Mouse (Mus musculus) E14TG2a.4 (cell line): Measurements from ENCODE around the gene Erg.
A peak's percentile ranks its signal among the peaks of the same experiment; 100 is the strongest.

Experiments
- H3K27me3 ChIP-seq: 2 replicates; pipeline ENCODE4 v1.6.1; 2014; ENCODE audit warnings: low read length, control low read depth; ENCODE audit not compliant: insufficient read depth
- H3K36me3 ChIP-seq: 2 replicates; pipeline ENCODE4 v1.6.1; 2014; ENCODE audit warnings: low read length, control low read depth; ENCODE audit not compliant: insufficient read depth
- H3K4me1 ChIP-seq: replicated peaks from 2 replicates; pipeline ENCODE4 v1.6.1; 2014; ENCODE audit warnings: low read depth, low read length, control low read depth
- H3K4me3 ChIP-seq: replicated peaks from 2 replicates; pipeline ENCODE4 v1.5.1; 2014; ENCODE audit warnings: mild to moderate bottlenecking, low read length
- H3K9me3 ChIP-seq: 2 replicates; pipeline ENCODE4 v1.6.1; 2014; ENCODE audit warnings: low read length, control low read depth
- CTCF ChIP-seq: conservative IDR thresholded peaks from 2 replicates; pipeline ENCODE4 v1.5.1; 2014; ENCODE audit warnings: low read length
- NANOG ChIP-seq: IDR thresholded peaks from 2 replicates; pipeline ENCODE4 v1.6.1; 2014; ENCODE audit warnings: borderline replicate concordance, low read length, mixed read lengths
- POU5F1 ChIP-seq: IDR thresholded peaks from 2 replicates; pipeline ENCODE4 v1.6.1; 2014; ENCODE audit warnings: low read length, borderline replicate concordance

Erg gene

DNA sequence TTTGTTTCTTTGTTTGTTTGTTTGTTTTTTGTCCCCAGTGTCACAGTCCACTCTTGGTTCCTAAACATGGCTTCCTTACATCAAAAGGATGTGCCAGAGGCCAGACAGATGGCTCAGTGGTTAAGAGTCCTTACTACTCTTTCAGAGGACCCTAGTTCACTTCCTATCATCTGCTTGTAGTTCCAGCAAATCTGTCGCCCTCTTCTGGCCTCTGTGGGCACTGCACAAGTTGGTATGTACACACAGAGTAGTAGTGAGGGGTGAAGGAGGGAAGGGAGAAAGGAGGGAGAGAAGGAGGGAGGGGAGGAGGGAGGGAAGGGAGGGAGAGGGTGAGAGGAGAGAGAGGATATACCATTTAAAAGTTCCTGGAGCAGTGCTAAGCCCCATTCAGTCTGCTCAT lies 15.8 kb downstream of the Erg start:
- TF ChIP-seq POU5F1 (no peak), CTCF (peak; percentile 72), NANOG (no peak)
- H3K4me1 ChIP-seq, result peaks cover 21% of the 10 kb centered on the region
- no peaks in the 10 kb centered on the region for H3K36me3 ChIP-seq
- no peak overlapping the region for H3K4me3 ChIP-seq
- H3K9me3 ChIP-seq, result no peaks in the 10 kb centered on the region
- H3K27me3 ChIP-seq, result 0 out of 2 replicates have a peak, but pooled peaks cover 4% of the 10 kb centered on the region

- Histone ChIP-seq H3K4me1 (no peaks in the 10 kb centered on the region; the same call in 1 of the 2 replicates), H3K9me3 (peaks cover 11% of the 10 kb centered on the region), H3K27me3 (peaks cover 28% of the 10 kb centered on the region), H3K36me3 (no peaks in the 10 kb centered on the region), H3K4me3 (no peak overlapping the region)
- no peak for TF ChIP-seq NANOG
- no peak for TF ChIP-seq POU5F1
- TF ChIP-seq CTCF, result no peak
Measured at GRCm38 (mm10) chr16:95556834-95557233, 29.6 kb downstream of the Erg start.

DNA sequence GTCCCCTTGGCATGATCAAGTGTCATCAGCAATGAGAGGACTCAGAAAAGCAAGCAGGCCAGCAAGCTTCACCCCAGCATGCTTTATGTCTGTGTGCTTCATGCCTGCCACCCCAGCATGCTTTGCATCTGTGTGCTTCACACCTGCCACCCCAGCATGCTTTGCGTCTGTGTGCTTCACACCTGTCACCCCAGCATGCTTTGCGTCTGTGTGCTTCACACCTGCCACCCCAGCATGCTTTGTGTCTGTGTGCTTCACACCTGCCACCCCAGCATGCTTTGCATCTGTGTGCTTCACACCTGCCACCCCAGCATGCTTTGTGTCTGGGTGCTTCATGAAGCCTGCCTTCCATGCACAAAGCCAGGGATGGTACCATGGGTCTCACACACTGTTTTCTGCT lies 33.3 kb downstream of the Erg start:
- peaks cover 11% of the 10 kb centered on the region for H3K9me3 ChIP-seq
- H3K4me1 ChIP-seq, result peaks cover 18% of the 10 kb centered on the region
- H3K4me3 ChIP-seq, result no peak overlapping the region
- H3K36me3 ChIP-seq, result no peaks in the 10 kb centered on the region
- peaks cover 25% of the 10 kb centered on the region for H3K27me3 ChIP-seq
- TF ChIP-seq POU5F1 (no peak), CTCF (no peak), NANOG (no peak)

DNA sequence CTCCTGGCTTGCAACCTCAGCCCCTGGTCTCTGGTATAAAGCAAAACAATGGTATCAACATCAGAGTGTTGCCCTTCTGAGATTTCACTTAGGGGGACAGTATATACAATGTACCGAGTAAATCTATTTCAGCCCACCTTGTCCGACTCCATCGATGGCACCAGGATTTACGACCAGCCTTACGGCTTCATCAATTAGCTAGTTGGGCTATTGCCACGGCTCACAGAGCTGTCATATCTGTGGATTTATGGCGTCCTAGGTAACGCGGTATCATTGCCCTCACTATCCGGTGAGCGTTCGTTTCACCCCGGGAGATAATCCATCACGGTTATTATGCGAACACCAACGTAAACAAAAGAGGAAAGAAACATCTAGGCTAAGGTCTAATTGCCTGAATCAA lies 33.9 kb downstream of the Erg start:
- peaks cover 25% of the 10 kb centered on the region for H3K27me3 ChIP-seq
- peaks cover 11% of the 10 kb centered on the region for H3K9me3 ChIP-seq
- TF ChIP-seq CTCF (no peak), POU5F1 (no peak), NANOG (no peak)
- H3K4me1 ChIP-seq, result peaks cover 18% of the 10 kb centered on the region
- H3K4me3 ChIP-seq, result no peak overlapping the region
- H3K36me3 ChIP-seq, result no peaks in the 10 kb centered on the region

DNA sequence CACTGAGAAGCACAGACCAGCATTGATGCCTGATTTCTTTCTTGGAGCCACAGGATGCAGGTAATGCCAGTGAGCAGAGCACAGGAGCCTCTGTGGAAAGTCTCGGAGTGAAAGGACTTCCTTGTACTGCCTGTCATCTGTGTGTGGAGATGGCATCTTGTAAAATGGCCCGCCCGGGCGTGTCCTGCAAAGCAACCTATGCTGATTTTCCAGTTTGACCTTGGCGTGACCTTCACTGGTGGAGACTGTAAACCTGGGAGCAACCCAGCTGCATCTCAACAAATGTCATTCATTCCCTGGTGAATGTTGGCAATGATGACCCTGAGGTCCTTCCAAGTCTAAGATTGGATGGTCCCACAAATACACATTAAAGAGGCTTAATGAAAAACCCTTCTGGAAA lies 35.9 kb downstream of the Erg start:
- no peaks in the 10 kb centered on the region for H3K36me3 ChIP-seq
- H3K9me3 ChIP-seq, result peaks cover 11% of the 10 kb centered on the region
- TF ChIP-seq POU5F1 (no peak), NANOG (no peak), CTCF (no peak)
- H3K27me3 ChIP-seq, result peaks cover 22% of the 10 kb centered on the region
- 0 out of 2 replicates have a peak overlapping the region, but pooled peaks have one; percentile 13 for H3K4me3 ChIP-seq
- H3K4me1 ChIP-seq, result peaks cover 25% of the 10 kb centered on the region

DNA sequence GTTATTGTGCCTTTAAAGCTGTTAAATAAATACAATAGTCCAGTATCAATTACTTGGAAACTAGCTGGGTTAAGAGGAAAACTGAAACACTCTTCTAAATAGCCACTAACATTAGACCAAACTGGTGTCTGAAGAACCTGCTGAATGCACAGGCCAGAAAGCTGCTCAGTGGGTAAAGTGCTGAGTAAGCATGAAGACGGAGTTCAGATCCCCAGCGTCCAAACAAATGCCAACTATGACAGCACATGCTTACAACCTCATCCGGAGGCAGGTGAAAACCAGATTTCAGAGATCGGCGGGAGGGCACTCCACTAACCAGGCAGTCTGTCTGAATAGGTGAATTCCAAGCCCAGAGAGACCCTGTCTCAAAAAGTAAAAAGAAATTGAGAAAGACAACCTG lies 41.6 kb downstream of the Erg start:
- no peaks in the 10 kb centered on the region for H3K36me3 ChIP-seq
- H3K4me1 ChIP-seq, result peaks cover 35% of the 10 kb centered on the region
- no peak for TF ChIP-seq POU5F1
- TF ChIP-seq CTCF, result no peak
- TF ChIP-seq NANOG, result no peak
- no peak overlapping the region for H3K4me3 ChIP-seq
- no peaks in the 10 kb centered on the region for H3K27me3 ChIP-seq
- peaks cover 4% of the 10 kb centered on the region; the same call in 1 of the 2 replicates for H3K9me3 ChIP-seq

DNA sequence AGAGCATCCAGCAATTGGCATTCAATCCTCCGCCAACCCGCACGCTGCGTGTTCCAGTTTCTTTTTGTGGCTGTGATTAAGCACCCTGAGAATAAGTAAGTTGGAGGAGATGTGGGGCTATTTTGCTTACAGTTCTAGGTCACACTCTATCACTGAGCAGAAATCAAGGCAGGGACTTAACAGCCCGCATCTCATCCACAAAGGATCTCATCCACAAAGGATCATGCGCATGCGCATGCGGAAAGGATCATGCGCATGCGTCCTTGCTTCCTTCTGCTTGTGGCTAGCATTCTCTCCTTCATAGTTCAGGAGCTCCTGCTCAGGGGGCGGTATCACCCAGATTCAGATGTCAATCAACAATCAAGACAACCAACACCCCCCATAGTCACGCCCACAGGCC lies 42.9 kb downstream of the Erg start:
- Histone ChIP-seq H3K4me3 (no peak overlapping the region), H3K4me1 (peaks cover 31% of the 10 kb centered on the region), H3K9me3 (peaks cover 4% of the 10 kb centered on the region; the same call in 1 of the 2 replicates), H3K27me3 (no peaks in the 10 kb centered on the region), H3K36me3 (no peaks in the 10 kb centered on the region)
- no peak for TF ChIP-seq NANOG
- TF ChIP-seq POU5F1, result no peak
- no peak for TF ChIP-seq CTCF

DNA sequence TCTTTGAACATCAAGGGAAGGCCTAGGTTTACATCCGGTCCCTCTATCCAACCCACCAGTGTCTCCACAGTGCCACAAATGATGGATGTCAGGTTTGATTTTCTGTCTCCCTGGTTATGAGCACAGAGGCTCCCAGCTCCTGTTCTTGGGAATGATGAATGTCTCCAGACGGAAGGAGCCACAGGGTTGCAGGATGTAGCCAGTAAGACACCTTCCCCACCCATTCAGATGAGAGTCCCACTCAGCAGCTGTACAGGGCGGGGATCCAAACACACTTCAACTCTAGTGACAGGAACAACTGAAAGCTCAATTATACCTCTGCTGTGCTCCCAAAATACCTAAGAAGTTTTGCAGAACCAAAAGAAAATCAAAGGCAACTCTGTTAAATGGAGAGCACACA lies 51.2 kb downstream of the Erg start:
- no peak overlapping the region for H3K4me3 ChIP-seq

DNA sequence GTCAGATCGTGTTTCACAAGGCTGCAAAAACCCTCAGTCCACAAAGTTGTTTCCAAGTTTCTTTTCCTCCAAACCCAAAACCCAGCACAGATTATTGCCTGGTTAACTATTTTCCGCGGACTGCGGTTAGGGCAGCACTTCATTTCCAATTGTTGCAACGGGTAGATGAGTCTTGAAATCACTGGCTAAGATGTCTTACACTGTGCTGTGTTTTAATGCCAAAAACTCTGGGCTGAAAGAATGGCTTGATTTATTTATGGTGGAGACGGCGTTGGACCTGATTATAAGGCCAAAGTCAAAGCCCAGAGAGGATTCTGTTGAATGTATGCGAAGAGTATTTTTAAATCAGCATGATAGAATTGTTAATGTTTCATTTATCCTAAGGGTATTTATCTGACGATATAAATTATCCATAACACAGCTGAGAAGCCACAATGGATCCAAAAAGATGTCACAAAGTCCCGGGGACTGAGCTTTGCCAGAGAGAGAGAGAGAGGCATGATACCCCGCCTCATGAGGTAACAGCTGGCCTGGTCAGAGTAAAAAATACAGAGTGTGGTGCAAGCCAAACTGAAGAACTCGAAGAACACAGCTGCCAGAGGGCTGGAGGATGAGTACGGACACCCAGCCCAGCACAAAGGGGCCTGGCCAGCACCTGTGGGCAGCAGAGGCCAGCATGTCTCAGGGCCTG lies 53.9 kb downstream of the Erg start:
- no peaks in the 10 kb centered on the region for H3K36me3 ChIP-seq
- H3K27me3 ChIP-seq, result peaks cover 8% of the 10 kb centered on the region; the same call in 1 of the 2 replicates
- H3K9me3 ChIP-seq, result no peaks in the 10 kb centered on the region
- no peak for TF ChIP-seq CTCF
- no peak for TF ChIP-seq POU5F1
- no peak for TF ChIP-seq NANOG
- no peak overlapping the region for H3K4me3 ChIP-seq
- H3K4me1 ChIP-seq, result no peaks in the 10 kb centered on the region; the same call in 1 of the 2 replicates

More for the DNA sequence above, 51.2 kb downstream of the Erg start:
- TF ChIP-seq NANOG (no peak), CTCF (no peak), POU5F1 (no peak)
- Histone ChIP-seq H3K4me1 (no peaks in the 10 kb centered on the region; the same call in 1 of the 2 replicates), H3K36me3 (no peaks in the 10 kb centered on the region), H3K27me3 (peaks cover 8% of the 10 kb centered on the region; the same call in 1 of the 2 replicates), H3K9me3 (no peaks in the 10 kb centered on the region)
